Mouse (Mus musculus): ENCODE data around the gene Klrb1b. TPM values are rescaled to one million over a fixed set of nuclear protein-coding genes. Genes with fewer than 3 reads are reported as not detected.

The Klrb1b gene
- total RNA-seq (2017): 0.37 and 1.5 TPM in 2 replicates

DNA sequence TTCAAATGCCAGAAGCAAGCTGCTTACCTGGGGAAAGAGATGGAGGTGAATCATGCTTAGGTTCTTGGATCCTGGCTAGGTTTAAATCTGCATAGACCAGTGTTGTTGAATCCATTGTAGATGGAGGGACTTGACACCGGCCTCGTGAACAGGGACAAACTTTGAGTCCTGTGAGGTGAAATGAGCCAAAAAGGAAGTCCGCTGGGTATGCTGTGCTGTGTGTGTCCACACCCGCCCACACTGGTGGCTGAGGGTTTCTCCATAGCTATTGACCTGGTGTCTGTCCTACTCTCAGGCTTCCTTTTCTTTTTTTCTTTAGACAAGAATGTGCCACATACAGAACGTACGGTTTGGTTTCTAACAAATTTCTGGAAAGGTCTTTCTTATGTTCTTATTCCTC is at the start of gene Klrb1b, which contains the start of gene Gm44511:
Gene Klrb1b, minus strand, starts transcription at position 200 of the 400 bp plus-strand sequence.
Gene Gm44511, minus strand, starts transcription at position 184 of the 400 bp plus-strand sequence.
- no peak for ATAC-seq (ENCODE audit: extremely low read depth, insufficient number of reproducible peaks, low FRiP score, poor library complexity, severe bottlenecking)

GRCm38 (mm10) chr6:128871910-128872610 is 45.9 kb upstream of the Klrb1b start:
- no peak for ATAC-seq (ENCODE audit: extremely low read depth, insufficient number of reproducible peaks, low FRiP score, poor library complexity, severe bottlenecking)

DNA sequence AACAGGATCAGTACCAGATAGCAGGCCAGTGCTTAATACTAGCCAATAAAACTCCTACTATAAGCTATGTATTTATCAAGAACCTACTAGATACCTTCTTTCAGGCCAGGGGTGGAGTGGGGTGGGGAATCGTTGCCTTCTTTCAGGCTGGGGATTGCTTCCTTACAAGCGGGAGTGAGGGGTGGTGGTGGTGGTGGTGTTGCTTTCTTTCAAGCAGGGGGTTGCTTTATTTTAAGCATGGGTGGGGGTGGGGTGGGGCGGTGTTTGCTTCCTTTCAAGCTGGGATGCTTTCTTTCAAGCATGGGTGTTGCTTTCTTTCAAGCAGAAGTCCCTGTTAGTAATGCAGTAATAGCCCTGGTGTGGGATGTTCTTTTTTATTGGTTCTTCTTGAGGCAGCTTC is 42.7 kb upstream of the Klrb1b start:
- ATAC-seq (ENCODE audit: extremely low read depth, insufficient number of reproducible peaks, low FRiP score, poor library complexity, severe bottlenecking): no peak

GRCm38 (mm10) chr6:128857976-128858375 is 31.8 kb upstream of the Klrb1b start:
- no peak for ATAC-seq (ENCODE audit: extremely low read depth, insufficient number of reproducible peaks, low FRiP score, poor library complexity, severe bottlenecking)

DNA sequence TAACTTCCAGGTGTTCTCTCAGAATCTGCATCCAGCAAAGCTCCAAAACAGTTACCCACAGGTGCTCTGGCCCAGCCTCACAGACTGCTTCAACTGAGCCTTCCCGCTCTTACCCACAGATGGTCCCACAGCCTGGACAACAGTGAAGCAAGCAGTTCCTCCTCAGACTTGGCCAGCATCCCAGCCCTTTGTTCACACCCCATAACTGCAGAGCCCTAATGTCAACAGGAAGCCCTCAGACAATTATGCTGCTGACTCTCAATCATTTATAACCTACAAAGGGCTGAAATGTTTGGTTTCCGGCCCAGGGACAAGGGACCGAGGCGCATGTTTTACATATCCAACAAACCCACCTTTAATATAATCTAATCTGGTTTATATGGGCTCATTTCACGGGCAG is 30.1 kb upstream of the Klrb1b start:
- ATAC-seq (ENCODE audit: extremely low read depth, insufficient number of reproducible peaks, low FRiP score, poor library complexity, severe bottlenecking): peak; percentile 61

DNA sequence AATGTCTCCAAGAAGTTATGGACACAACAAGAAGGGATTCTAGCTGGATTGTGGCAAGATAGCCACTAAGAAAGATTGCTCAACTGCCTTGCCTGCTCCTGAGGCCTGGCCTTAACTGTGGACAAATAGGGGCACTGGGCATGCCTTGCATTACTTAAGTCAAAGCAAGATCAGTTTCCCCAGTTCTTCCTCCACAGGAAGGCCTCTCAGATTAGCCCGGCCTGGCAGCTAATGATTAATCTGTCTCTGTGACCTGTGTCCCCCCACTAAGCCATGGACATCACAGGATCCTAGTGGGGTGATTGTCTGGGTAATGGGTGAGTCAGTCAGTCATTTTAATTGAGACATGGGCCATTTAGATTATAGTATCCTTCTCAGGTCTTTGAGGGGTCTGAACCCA is 29.3 kb upstream of the Klrb1b start:
- ATAC-seq (ENCODE audit: extremely low read depth, insufficient number of reproducible peaks, low FRiP score, poor library complexity, severe bottlenecking): no peak

DNA sequence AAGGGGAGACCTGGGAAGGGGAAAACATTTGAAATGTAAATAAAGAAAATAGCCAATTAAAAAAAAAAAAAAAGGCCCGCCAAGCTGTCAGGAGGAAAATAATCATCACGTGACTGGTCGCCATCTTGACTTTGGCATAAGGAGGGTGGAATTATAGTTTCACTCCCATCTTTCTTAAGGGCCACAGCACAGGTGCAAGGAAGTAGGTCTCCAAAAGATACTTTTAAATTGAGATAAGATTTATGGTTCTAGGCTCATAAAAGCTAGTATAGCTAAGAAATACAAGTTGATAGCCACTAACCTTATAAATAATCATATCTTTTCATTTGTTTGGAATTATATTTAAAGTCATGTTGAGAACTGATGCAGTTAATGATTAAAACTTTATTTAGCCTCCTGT is 28.8 kb upstream of the Klrb1b start:
- no peak for ATAC-seq (ENCODE audit: extremely low read depth, insufficient number of reproducible peaks, low FRiP score, poor library complexity, severe bottlenecking)

GRCm38 (mm10) chr6:128854024-128854820 is 28.1 kb upstream of the Klrb1b start:
- ATAC-seq (ENCODE audit: extremely low read depth, insufficient number of reproducible peaks, low FRiP score, poor library complexity, severe bottlenecking): peak; percentile 76

DNA sequence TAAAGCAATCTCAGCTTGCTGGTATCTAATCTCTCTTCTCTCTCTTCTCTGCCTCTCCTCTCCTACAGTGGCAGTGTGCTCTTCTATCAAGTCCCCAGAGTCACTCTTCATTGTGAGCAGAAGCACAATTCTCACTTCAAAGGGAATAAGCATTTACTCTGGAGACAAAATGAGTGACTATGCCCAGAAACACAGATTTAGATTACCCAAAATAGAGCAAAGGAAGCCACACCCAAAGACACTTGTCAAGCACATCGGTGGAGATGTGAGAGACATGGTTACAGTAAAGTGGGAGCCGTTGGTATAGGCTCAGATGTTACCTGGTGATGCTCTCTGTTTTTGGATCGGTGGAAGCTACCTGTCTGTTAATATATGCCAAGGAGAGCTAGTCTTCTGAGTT is 26.6 kb upstream of the Klrb1b start:
- ATAC-seq (ENCODE audit: extremely low read depth, insufficient number of reproducible peaks, low FRiP score, poor library complexity, severe bottlenecking): no peak

- no peak for ATAC-seq (ENCODE audit: extremely low read depth, insufficient number of reproducible peaks, low FRiP score, poor library complexity, severe bottlenecking)
Measured at GRCm38 (mm10) chr6:128851151-128851550, 25.0 kb upstream of the Klrb1b start.

- no peak for ATAC-seq (ENCODE audit: extremely low read depth, insufficient number of reproducible peaks, low FRiP score, poor library complexity, severe bottlenecking)
Measured at GRCm38 (mm10) chr6:128850671-128851070, 24.5 kb upstream of the Klrb1b start.

- ATAC-seq (ENCODE audit: extremely low read depth, insufficient number of reproducible peaks, low FRiP score, poor library complexity, severe bottlenecking): peak; percentile 30; the same call in 1 of the 2 replicates
Measured at GRCm38 (mm10) chr6:128849902-128850301, 23.8 kb upstream of the Klrb1b start.

GRCm38 (mm10) chr6:128847401-128847800 is 21.3 kb upstream of the Klrb1b start:
- ATAC-seq (ENCODE audit: extremely low read depth, insufficient number of reproducible peaks, low FRiP score, poor library complexity, severe bottlenecking): no peak

- no peak for ATAC-seq (ENCODE audit: extremely low read depth, insufficient number of reproducible peaks, low FRiP score, poor library complexity, severe bottlenecking)
Measured at GRCm38 (mm10) chr6:128845998-128846542, 19.9 kb upstream of the Klrb1b start.

GRCm38 (mm10) chr6:128845319-128845979 is 19.3 kb upstream of the Klrb1b start:
- peak; percentile 73 for ATAC-seq (ENCODE audit: extremely low read depth, insufficient number of reproducible peaks, low FRiP score, poor library complexity, severe bottlenecking)

DNA sequence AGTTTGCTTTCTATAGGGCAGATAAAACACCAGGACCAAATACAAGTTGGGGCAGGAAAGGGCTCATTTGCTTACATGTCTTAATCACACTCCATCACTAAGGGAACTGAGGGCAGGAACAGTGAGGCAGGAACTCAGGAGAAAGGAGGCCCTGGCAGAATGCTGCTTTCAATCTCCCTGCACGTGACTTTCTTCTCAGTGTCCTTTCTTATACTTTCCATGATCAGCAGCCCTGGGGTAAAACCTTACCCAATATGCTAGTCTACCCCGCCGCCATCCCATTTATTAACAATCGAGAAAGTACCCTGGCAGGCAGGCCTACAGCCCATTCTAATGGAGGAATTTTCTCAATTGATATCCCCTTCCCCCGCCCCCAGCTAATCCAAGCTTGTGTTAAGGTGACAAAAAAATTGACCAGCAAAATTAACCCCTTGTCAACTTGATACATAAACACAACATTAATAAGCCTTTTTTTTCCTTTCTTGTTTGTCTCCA is 18.5 kb upstream of the Klrb1b start:
- ATAC-seq (ENCODE audit: extremely low read depth, insufficient number of reproducible peaks, low FRiP score, poor library complexity, severe bottlenecking): no peak

DNA sequence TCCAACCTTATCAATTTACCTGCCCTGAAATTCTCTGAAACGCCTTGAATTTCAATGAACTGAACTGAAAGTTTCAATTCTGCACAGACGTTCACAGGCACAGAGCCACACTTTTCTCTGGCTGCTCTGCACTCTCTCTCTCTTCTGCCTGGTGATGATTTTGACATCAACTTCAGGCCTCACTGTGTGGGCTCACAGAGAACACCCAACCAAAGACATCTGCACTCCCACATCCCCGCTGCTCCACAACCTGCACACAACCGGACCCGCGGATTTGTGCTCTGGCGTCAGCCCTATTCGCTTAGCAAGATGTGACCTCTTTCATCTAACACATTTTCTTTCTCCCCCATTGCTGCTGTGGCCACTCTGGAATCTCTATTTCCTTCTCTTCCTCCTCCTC is 18.0 kb upstream of the Klrb1b start:
- ATAC-seq (ENCODE audit: extremely low read depth, insufficient number of reproducible peaks, low FRiP score, poor library complexity, severe bottlenecking): no peak

GRCm38 (mm10) chr6:128843479-128843992 is 17.4 kb upstream of the Klrb1b start:
- peak; percentile 21; the same call in 1 of the 2 replicates for ATAC-seq (ENCODE audit: extremely low read depth, insufficient number of reproducible peaks, low FRiP score, poor library complexity, severe bottlenecking)

GRCm38 (mm10) chr6:128842945-128843478 is 16.9 kb upstream of the Klrb1b start:
- peak; percentile 54 for ATAC-seq (ENCODE audit: extremely low read depth, insufficient number of reproducible peaks, low FRiP score, poor library complexity, severe bottlenecking)

Data from neutrophil, adult 5-6 weeks (primary cell).